In genomic region chr4:150155301-150155700, GRCm38 (mm10) we compare ENCODE assay signal across 33 mouse cellular contexts. TPM values are rescaled to one million over a fixed set of nuclear protein-coding genes. Genes with fewer than 3 reads are reported as not detected.
"Had no signal": no experiment of that assay in that cellular context is flagged by ENCODE, and none has a peak within 500 bp of the region (broad histone marks: within the 10 kb centered on the region; RNA-seq: fewer than 3 reads in every experiment).

No protein-coding gene starts in this region.

- H3K9me3 ChIP-seq: heart, embryonic 15.5 days; hindbrain, embryonic 13.5 days; hindbrain, embryonic 15.5 days; limb, embryonic 10.5 days; limb, embryonic 12.5 days; liver, embryonic 13.5 days had no signal

- H3K27me3 ChIP-seq: hindbrain, embryonic 13.5 days; hindbrain, embryonic 15.5 days; limb, embryonic 12.5 days had no signal

- H3K36me3 ChIP-seq: heart, embryonic 13.5 days; heart, embryonic 15.5 days; hindbrain, embryonic 13.5 days; hindbrain, embryonic 15.5 days; limb, embryonic 10.5 days; limb, embryonic 12.5 days; liver, embryonic 13.5 days had no signal

- H3K4me2 ChIP-seq: heart, embryonic 11.5 days; heart, embryonic 13.5 days; heart, embryonic 15.5 days; hindbrain, embryonic 13.5 days; hindbrain, embryonic 15.5 days; limb, embryonic 12.5 days; liver, embryonic 11.5 days; liver, embryonic 13.5 days had no signal

- DNase-seq: gastrocnemius, adult 2 months; gastrocnemius, postnatal 14 days; gastrocnemius, postnatal 36 days; heart, adult 11 months; heart, adult 2 months; heart, postnatal 14 days; heart, postnatal 36 days; kidney, adult 18-20 months; kidney, adult 8-10 months; kidney, postnatal 10 days; kidney, postnatal 25 days; kidney, postnatal 4 days; liver; liver, embryonic 13.5 days had no signal

- H3K4me1 ChIP-seq: hindbrain, embryonic 13.5 days; hindbrain, embryonic 15.5 days; limb, embryonic 12.5 days had no signal

- H3K9ac ChIP-seq: heart, embryonic 13.5 days; heart, embryonic 15.5 days; hindbrain, embryonic 13.5 days; hindbrain, embryonic 15.5 days; limb, embryonic 12.5 days; liver, embryonic 13.5 days had no signal

- ATAC-seq: hindbrain, postnatal 0 days; intestine, embryonic 16.5 days had no signal

- H3K27ac ChIP-seq: gastrocnemius, adult 2 months; heart, adult 2 months; heart, embryonic 13.5 days; heart, embryonic 15.5 days; hindbrain, embryonic 13.5 days; hindbrain, embryonic 15.5 days; hindbrain, postnatal 0 days; layer of hippocampus, adult 2 months; left cerebral cortex, adult 2 months; limb, embryonic 10.5 days; limb, embryonic 12.5 days; liver, embryonic 13.5 days had no signal

- H3K4me3 ChIP-seq: gastrocnemius, adult 2 months; heart, adult 2 months; heart, embryonic 13.5 days; heart, embryonic 15.5 days; hindbrain, embryonic 13.5 days; hindbrain, embryonic 15.5 days; layer of hippocampus, adult 2 months; left cerebral cortex, adult 2 months; limb, embryonic 10.5 days; limb, embryonic 12.5 days; liver, embryonic 13.5 days had no signal

RNA-seq across cellular contexts. Expression of gene Slc2a7, which starts 6.5 kb away (rescaled TPM):
- polyA plus RNA-seq: gonadal fat pad, adult 2 months; heart, adult 2 months; heart, embryonic 11.5 days; heart, embryonic 13.5 days; heart, embryonic 15.5 days; heart, postnatal 0 days; hindbrain, embryonic 11.5 days; hindbrain, embryonic 13.5 days; hindbrain, embryonic 15.5 days; hindbrain, postnatal 0 days; intestine, embryonic 14.5 days; kidney, embryonic 14.5 days; kidney, embryonic 16.5 days; limb, embryonic 10.5 days; limb, embryonic 12.5 days; limb, embryonic 14.5 days; liver, embryonic 11.5 days; liver, embryonic 13.5 days had no signal

RNA-seq across cellular contexts. Expression of gene Car6, which starts 45.8 kb away (rescaled TPM):
- polyA plus RNA-seq: heart, adult 2 months; heart, embryonic 11.5 days; heart, embryonic 13.5 days; heart, embryonic 15.5 days; heart, postnatal 0 days; hindbrain, embryonic 11.5 days; hindbrain, embryonic 13.5 days; hindbrain, embryonic 15.5 days; hindbrain, postnatal 0 days; intestine, embryonic 14.5 days; intestine, embryonic 16.5 days; kidney, embryonic 14.5 days; limb, embryonic 10.5 days; liver, embryonic 11.5 days; liver, embryonic 13.5 days had no signal
